In the genomic region with DNA sequence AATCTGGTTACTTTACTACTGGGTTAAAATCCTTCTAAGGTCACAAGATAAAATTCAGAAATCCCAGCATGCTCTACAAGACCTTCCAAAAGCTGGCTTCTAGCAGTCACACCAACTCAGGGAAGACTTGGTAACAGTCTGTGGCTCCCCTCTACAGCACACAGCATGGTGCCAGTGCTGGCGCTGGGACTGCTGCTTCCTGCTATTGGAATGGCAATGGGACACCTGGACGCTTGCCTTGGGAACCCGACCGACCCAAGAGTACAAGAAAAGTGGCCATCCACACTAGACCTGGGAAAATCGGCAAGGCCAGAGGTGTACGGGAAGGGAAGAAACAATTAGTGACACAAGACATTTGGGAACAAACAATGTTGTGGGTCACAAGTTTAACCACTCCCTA, we compare ENCODE assay signal across 16 mouse cellular contexts.
DNase-seq lines count a peak whose midpoint lies in the region; TF ChIP-seq lines count a peak whose summit lies in the region.
"Had no signal": no experiment of that assay in that cellular context is flagged by ENCODE, and none has a peak within 500 bp of the region (broad histone marks: within the 10 kb centered on the region; RNA-seq: fewer than 3 reads in every experiment).

No protein-coding gene starts in this region.

- no peak for TF ChIP-seq POLR2A in olfactory bulb, adult 2 months (IDR thresholded peaks at IDR 0.05; ENCODE audit: insufficient read depth, low read depth, low read length)

- H3K4me3 ChIP-seq in olfactory bulb, adult 2 months (ENCODE audit: insufficient read depth, low read depth, low read length), result no peak overlapping the region
- H3K4me3 ChIP-seq: embryonic facial prominence, embryonic 13.5 days; embryonic facial prominence, embryonic 15.5 days; erythroblast, embryonic 14.5 days; forebrain, embryonic 10.5 days; forebrain, embryonic 12.5 days had no signal

- H3K27ac ChIP-seq in olfactory bulb, adult 2 months (ENCODE audit: insufficient read depth, low read depth, low read length), result peak overlapping the region; percentile 29; the same call in 1 of the 2 replicates
- H3K27ac ChIP-seq: embryonic facial prominence, embryonic 13.5 days; embryonic facial prominence, embryonic 15.5 days; forebrain, embryonic 10.5 days; forebrain, embryonic 12.5 days had no signal

- peak; percentile 62 to 79 for DNase-seq in cerebellum, postnatal 10 days
- no peak for DNase-seq in cerebellum, adult 9-10 months
- peak; percentile 38 to 61 for DNase-seq in cerebellum, postnatal 25 days
- DNase-seq in cerebellum, postnatal 4 days (ENCODE audit: low spot score in 2 of 2), result no peak
- DNase-seq in gastrocnemius, postnatal 4 days (ENCODE audit: low spot score in 2 of 2), result no peak
- DNase-seq: adrenal gland, adult 2 months; adrenal gland, postnatal 10 days; adrenal gland, postnatal 25 days; cerebellum, adult 11 months; embryo, embryonic 11 days had no signal

- peaks cover 22% of the 10 kb centered on the region for H3K4me1 ChIP-seq in olfactory bulb, adult 2 months (ENCODE audit: control insufficient read depth, insufficient read depth, low read length)
- H3K4me1 ChIP-seq: embryonic facial prominence, embryonic 13.5 days; embryonic facial prominence, embryonic 15.5 days; forebrain, embryonic 10.5 days; forebrain, embryonic 12.5 days had no signal

- no peak for TF ChIP-seq CTCF in olfactory bulb, adult 2 months (IDR thresholded peaks at IDR 0.05; ENCODE audit: insufficient read depth, low read depth, low read length)

- WGBS in olfactory bulb, adult 2 months, result 76% methylated on average over 6 of the region's 6 CpGs

Comparison
In these comparisons a context has a peak if more than half of its experiments do, and no peak if none do; other contexts are left out.
1. DNase-seq: peak in cerebellum, postnatal 10 days (2 of 2) and cerebellum, postnatal 25 days (2 of 2); none in cerebellum, adult 9-10 months (single experiment), cerebellum, postnatal 4 days (0 of 2) and gastrocnemius, postnatal 4 days (0 of 2).